Mouse (Mus musculus): ENCODE results near the gene Tmod3. TPM values are rescaled to one million over a fixed set of nuclear protein-coding genes. Genes with fewer than 3 reads are reported as not detected.

Tmod3 gene
- polyA plus RNA-seq, 1 experiment = 14.7 TPM

GRCm38 (mm10) chr9:75523646-75524045 is 35.8 kb downstream of the Tmod3 start:
- TF ChIP-seq CEBPB (IDR thresholded peaks at IDR 0.05; ENCODE audit: low read depth) = no peak
- TF ChIP-seq MYOD1 (IDR thresholded peaks at IDR 0.05; ENCODE audit: control insufficient read depth, insufficient read length, low read depth) = no peak
- no peak for TF ChIP-seq MAX (IDR thresholded peaks at IDR 0.05)
- no peak for TF ChIP-seq MYOG (IDR thresholded peaks at IDR 0.05; ENCODE audit: control insufficient read depth, extremely low read depth, insufficient read length)
- no peak for TF ChIP-seq USF1 (IDR thresholded peaks at IDR 0.05; ENCODE audit: low read depth)
- TF ChIP-seq CTCF (IDR thresholded peaks at IDR 0.05; ENCODE audit: control insufficient read depth, insufficient read depth, insufficient read length) = no peak
- TF ChIP-seq FOSL1 (IDR thresholded peaks at IDR 0.05; ENCODE audit: insufficient read depth, low read length, poor library complexity, severe bottlenecking) = no peak
- Histone ChIP-seq H3K79me2 (ENCODE audit: control insufficient read depth, insufficient read depth) (no peaks in the 10 kb centered on the region), H3ac (ENCODE audit: control insufficient read depth, insufficient read length, low read depth) (no peak overlapping the region), H3K79me3 (ENCODE audit: low read depth) (no peaks in the 10 kb centered on the region), H3K36me3 (ENCODE audit: control insufficient read depth, insufficient read depth) (peaks cover 10% of the 10 kb centered on the region), H3K27me3 (ENCODE audit: control insufficient read depth, insufficient read depth, insufficient read length) (no peaks in the 10 kb centered on the region), H3K4me3 (ENCODE audit: insufficient read depth, poor library complexity, severe bottlenecking) (no peak overlapping the region)

GRCm38 (mm10) chr9:75522217-75522616 is 37.2 kb downstream of the Tmod3 start:
- Histone ChIP-seq H3ac (ENCODE audit: control insufficient read depth, insufficient read length, low read depth) (no peak overlapping the region), H3K79me3 (ENCODE audit: low read depth) (no peaks in the 10 kb centered on the region), H3K27me3 (ENCODE audit: control insufficient read depth, insufficient read depth, insufficient read length) (no peaks in the 10 kb centered on the region), H3K4me3 (ENCODE audit: insufficient read depth, poor library complexity, severe bottlenecking) (no peak overlapping the region), H3K79me2 (ENCODE audit: control insufficient read depth, insufficient read depth) (no peaks in the 10 kb centered on the region), H3K36me3 (ENCODE audit: control insufficient read depth, insufficient read depth) (peaks cover 6% of the 10 kb centered on the region)
- no peak for TF ChIP-seq CEBPB (IDR thresholded peaks at IDR 0.05; ENCODE audit: low read depth)
- no peak for TF ChIP-seq FOSL1 (IDR thresholded peaks at IDR 0.05; ENCODE audit: insufficient read depth, low read length, poor library complexity, severe bottlenecking)
- TF ChIP-seq MAX (IDR thresholded peaks at IDR 0.05) = no peak
- no peak for TF ChIP-seq USF1 (IDR thresholded peaks at IDR 0.05; ENCODE audit: low read depth)
- no peak for TF ChIP-seq CTCF (IDR thresholded peaks at IDR 0.05; ENCODE audit: control insufficient read depth, insufficient read depth, insufficient read length)
- TF ChIP-seq MYOG (IDR thresholded peaks at IDR 0.05; ENCODE audit: control insufficient read depth, extremely low read depth, insufficient read length) = no peak
- no peak for TF ChIP-seq MYOD1 (IDR thresholded peaks at IDR 0.05; ENCODE audit: control insufficient read depth, insufficient read length, low read depth)

- peaks cover 6% of the 10 kb centered on the region for H3K36me3 ChIP-seq (ENCODE audit: control insufficient read depth, insufficient read depth)
- H3K79me2 ChIP-seq (ENCODE audit: control insufficient read depth, insufficient read depth) = no peaks in the 10 kb centered on the region
- H3ac ChIP-seq (ENCODE audit: control insufficient read depth, insufficient read length, low read depth) = no peak overlapping the region
- no peaks in the 10 kb centered on the region for H3K27me3 ChIP-seq (ENCODE audit: control insufficient read depth, insufficient read depth, insufficient read length)
- TF ChIP-seq USF1 (IDR thresholded peaks at IDR 0.05; ENCODE audit: low read depth) (no peak), CTCF (IDR thresholded peaks at IDR 0.05; ENCODE audit: control insufficient read depth, insufficient read depth, insufficient read length) (peak; percentile 18)
- H3K79me3 ChIP-seq (ENCODE audit: low read depth) = no peaks in the 10 kb centered on the region
- H3K4me3 ChIP-seq (ENCODE audit: insufficient read depth, poor library complexity, severe bottlenecking) = no peak overlapping the region
Measured at GRCm38 (mm10) chr9:75521788-75522187, 37.7 kb downstream of the Tmod3 start.

GRCm38 (mm10) chr9:75520940-75521339 is 38.5 kb downstream of the Tmod3 start:
- H3ac ChIP-seq (ENCODE audit: control insufficient read depth, insufficient read length, low read depth) = no peak overlapping the region
- H3K4me3 ChIP-seq (ENCODE audit: insufficient read depth, poor library complexity, severe bottlenecking) = no peak overlapping the region
- no peaks in the 10 kb centered on the region for H3K27me3 ChIP-seq (ENCODE audit: control insufficient read depth, insufficient read depth, insufficient read length)
- TF ChIP-seq USF1 (IDR thresholded peaks at IDR 0.05; ENCODE audit: low read depth) (no peak), FOSL1 (IDR thresholded peaks at IDR 0.05; ENCODE audit: insufficient read depth, low read length, poor library complexity, severe bottlenecking) (no peak), MYOG (IDR thresholded peaks at IDR 0.05; ENCODE audit: control insufficient read depth, extremely low read depth, insufficient read length) (no peak), CEBPB (IDR thresholded peaks at IDR 0.05; ENCODE audit: low read depth) (no peak), CTCF (IDR thresholded peaks at IDR 0.05; ENCODE audit: control insufficient read depth, insufficient read depth, insufficient read length) (no peak), MAX (IDR thresholded peaks at IDR 0.05) (no peak), MYOD1 (IDR thresholded peaks at IDR 0.05; ENCODE audit: control insufficient read depth, insufficient read length, low read depth) (no peak)
- no peaks in the 10 kb centered on the region for H3K79me2 ChIP-seq (ENCODE audit: control insufficient read depth, insufficient read depth)
- no peaks in the 10 kb centered on the region for H3K79me3 ChIP-seq (ENCODE audit: low read depth)
- peaks cover 6% of the 10 kb centered on the region for H3K36me3 ChIP-seq (ENCODE audit: control insufficient read depth, insufficient read depth)

- H3ac ChIP-seq (ENCODE audit: control insufficient read depth, insufficient read length, low read depth) = no peak overlapping the region
- TF ChIP-seq CEBPB (IDR thresholded peaks at IDR 0.05; ENCODE audit: low read depth) (no peak), CTCF (IDR thresholded peaks at IDR 0.05; ENCODE audit: control insufficient read depth, insufficient read depth, insufficient read length) (no peak), USF1 (IDR thresholded peaks at IDR 0.05; ENCODE audit: low read depth) (no peak), MYOD1 (IDR thresholded peaks at IDR 0.05; ENCODE audit: control insufficient read depth, insufficient read length, low read depth) (no peak), MYOG (IDR thresholded peaks at IDR 0.05; ENCODE audit: control insufficient read depth, extremely low read depth, insufficient read length) (no peak), FOSL1 (IDR thresholded peaks at IDR 0.05; ENCODE audit: insufficient read depth, low read length, poor library complexity, severe bottlenecking) (no peak), MAX (IDR thresholded peaks at IDR 0.05) (no peak)
- H3K36me3 ChIP-seq (ENCODE audit: control insufficient read depth, insufficient read depth) = peaks cover 7% of the 10 kb centered on the region
- H3K27me3 ChIP-seq (ENCODE audit: control insufficient read depth, insufficient read depth, insufficient read length) = no peaks in the 10 kb centered on the region
- no peaks in the 10 kb centered on the region for H3K79me2 ChIP-seq (ENCODE audit: control insufficient read depth, insufficient read depth)
- no peak overlapping the region for H3K4me3 ChIP-seq (ENCODE audit: insufficient read depth, poor library complexity, severe bottlenecking)
- H3K79me3 ChIP-seq (ENCODE audit: low read depth) = no peaks in the 10 kb centered on the region
Measured at GRCm38 (mm10) chr9:75517751-75518150, 41.7 kb downstream of the Tmod3 start.

- H3K4me3 ChIP-seq (ENCODE audit: insufficient read depth, poor library complexity, severe bottlenecking) = no peak overlapping the region
- no peaks in the 10 kb centered on the region for H3K79me2 ChIP-seq (ENCODE audit: control insufficient read depth, insufficient read depth)
- TF ChIP-seq FOSL1 (IDR thresholded peaks at IDR 0.05; ENCODE audit: insufficient read depth, low read length, poor library complexity, severe bottlenecking) (no peak), CTCF (IDR thresholded peaks at IDR 0.05; ENCODE audit: control insufficient read depth, insufficient read depth, insufficient read length) (peak; percentile 36)
- no peaks in the 10 kb centered on the region for H3K27me3 ChIP-seq (ENCODE audit: control insufficient read depth, insufficient read depth, insufficient read length)
- no peak overlapping the region for H3ac ChIP-seq (ENCODE audit: control insufficient read depth, insufficient read length, low read depth)
- peaks cover 7% of the 10 kb centered on the region for H3K36me3 ChIP-seq (ENCODE audit: control insufficient read depth, insufficient read depth)
- H3K79me3 ChIP-seq (ENCODE audit: low read depth) = no peaks in the 10 kb centered on the region
Measured at GRCm38 (mm10) chr9:75515464-75516113, 43.9 kb downstream of the Tmod3 start.

Data from C2C12 (cell line).